ENCODE assay signal across 31 mouse cellular contexts in the genomic region with DNA sequence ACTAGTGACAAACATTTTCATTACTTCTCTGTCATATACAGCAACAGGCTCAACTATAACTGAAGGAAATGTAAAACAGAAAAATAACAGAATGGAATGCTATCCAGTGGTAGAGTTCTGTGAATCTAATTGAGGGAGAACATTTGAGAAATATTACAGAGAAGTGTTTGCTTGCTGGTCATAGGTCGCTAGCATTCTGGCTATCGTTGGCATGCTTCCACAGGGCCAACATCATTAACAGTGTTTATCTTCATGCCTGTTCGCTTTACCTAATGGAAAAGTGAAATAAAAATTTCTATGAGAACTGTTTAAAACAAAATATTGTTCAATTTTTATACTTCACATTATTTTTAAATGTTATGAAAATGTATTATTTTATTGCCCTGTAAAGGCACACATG.
"Had no signal": no experiment of that assay in that cellular context is flagged by ENCODE, and none has a peak within 500 bp of the region (broad histone marks: within the 10 kb centered on the region; RNA-seq: fewer than 3 reads in every experiment).

No protein-coding gene starts in this region.

- H3K4me3 ChIP-seq: limb, embryonic 10.5 days; limb, embryonic 12.5 days; limb, embryonic 13.5 days; limb, embryonic 15.5 days; liver, embryonic 12.5 days; liver, embryonic 13.5 days; liver, embryonic 15.5 days; lung, embryonic 15.5 days; megakaryocyte, embryonic 14.5 days; midbrain, embryonic 10.5 days; midbrain, embryonic 12.5 days; midbrain, embryonic 13.5 days; midbrain, embryonic 15.5 days; myocyte; neural tube, embryonic 12.5 days had no signal

- ATAC-seq: liver, embryonic 12.5 days; liver, postnatal 0 days; lung, postnatal 0 days; midbrain, embryonic 15.5 days; midbrain, embryonic 16.5 days had no signal

- H3K9ac ChIP-seq: limb, embryonic 12.5 days; limb, embryonic 13.5 days; limb, embryonic 15.5 days; liver, embryonic 12.5 days; liver, embryonic 13.5 days; liver, embryonic 14.5 days; liver, embryonic 15.5 days; liver, postnatal 0 days; lung, embryonic 14.5 days; lung, embryonic 15.5 days; midbrain, embryonic 12.5 days; midbrain, embryonic 13.5 days; midbrain, embryonic 15.5 days; neural tube, embryonic 12.5 days had no signal

- H3K36me3 ChIP-seq: limb, embryonic 10.5 days; limb, embryonic 12.5 days; limb, embryonic 13.5 days; limb, embryonic 15.5 days; liver, embryonic 12.5 days; liver, embryonic 13.5 days; liver, embryonic 15.5 days; lung, embryonic 15.5 days; midbrain, embryonic 10.5 days; midbrain, embryonic 12.5 days; midbrain, embryonic 13.5 days; midbrain, embryonic 15.5 days; neural tube, embryonic 12.5 days had no signal

- H3K27ac ChIP-seq: limb, embryonic 10.5 days; limb, embryonic 12.5 days; limb, embryonic 13.5 days; limb, embryonic 15.5 days; liver, embryonic 12.5 days; liver, embryonic 13.5 days; liver, embryonic 14.5 days; liver, embryonic 15.5 days; lung, embryonic 15.5 days; macrophage; midbrain, embryonic 10.5 days; midbrain, embryonic 12.5 days; midbrain, embryonic 13.5 days; midbrain, embryonic 15.5 days; neural tube, embryonic 12.5 days had no signal

- H3K4me2 ChIP-seq: limb, embryonic 12.5 days; limb, embryonic 13.5 days; limb, embryonic 15.5 days; liver, embryonic 12.5 days; liver, embryonic 13.5 days; liver, embryonic 15.5 days; lung, embryonic 14.5 days; lung, embryonic 15.5 days; midbrain, embryonic 11.5 days; midbrain, embryonic 12.5 days; midbrain, embryonic 13.5 days; midbrain, embryonic 15.5 days; neural tube, embryonic 12.5 days had no signal

- H3K9me3 ChIP-seq: limb, embryonic 10.5 days; limb, embryonic 12.5 days; limb, embryonic 13.5 days; limb, embryonic 15.5 days; liver, embryonic 12.5 days; liver, embryonic 13.5 days; liver, embryonic 15.5 days; lung, embryonic 15.5 days; megakaryocyte, embryonic 14.5 days; midbrain, embryonic 10.5 days; midbrain, embryonic 12.5 days; midbrain, embryonic 13.5 days; midbrain, embryonic 15.5 days; neural tube, embryonic 12.5 days had no signal

- DNase-seq: left cerebral cortex, postnatal 4 days; liver; liver, embryonic 13.5 days; liver, postnatal 0 days; lung, adult 18-20 months; lung, adult 2 months; lung, embryonic 14.5 days; lung, postnatal 10 days; lung, postnatal 14 days; lung, postnatal 36 days; lung, postnatal 4 days; midbrain, embryonic 14.5 days had no signal

- H3K4me1 ChIP-seq: liver, embryonic 12.5 days; liver, embryonic 13.5 days; liver, embryonic 15.5 days; lung, embryonic 15.5 days; megakaryocyte, embryonic 14.5 days; midbrain, embryonic 13.5 days; midbrain, embryonic 15.5 days had no signal

- H3K27me3 ChIP-seq: limb, embryonic 12.5 days; limb, embryonic 15.5 days; liver, embryonic 12.5 days; liver, embryonic 13.5 days; liver, embryonic 15.5 days; lung, embryonic 15.5 days; midbrain, embryonic 12.5 days; midbrain, embryonic 13.5 days; midbrain, embryonic 15.5 days; neural tube, embryonic 12.5 days had no signal
